Mouse (Mus musculus) common myeloid progenitor, adult 5-6 weeks (primary cell): Measurements from ENCODE around the gene Il1rapl1. TPM values are rescaled to one million over a fixed set of nuclear protein-coding genes. Genes with fewer than 3 reads are reported as not detected.

Experiments
- ATAC-seq: replicated peaks from 2 replicates; pipeline ENCODE4 v1.8.0; 2016; ENCODE audit warnings: low read depth, mild to moderate bottlenecking, moderate TSS enrichment, inconsistent platforms; ENCODE audit not compliant: poor library complexity, severe bottlenecking
- total RNA-seq: library from RNA; stranded (forward); fragments of 200-1000, 187-1606 nt; gene quantifications from 2 replicates; pipeline ENCODE4 v1.2.3, GENCODE M21; 2017

Gene Il1rapl1
- not detected in 2 replicates for total RNA-seq

DNA sequence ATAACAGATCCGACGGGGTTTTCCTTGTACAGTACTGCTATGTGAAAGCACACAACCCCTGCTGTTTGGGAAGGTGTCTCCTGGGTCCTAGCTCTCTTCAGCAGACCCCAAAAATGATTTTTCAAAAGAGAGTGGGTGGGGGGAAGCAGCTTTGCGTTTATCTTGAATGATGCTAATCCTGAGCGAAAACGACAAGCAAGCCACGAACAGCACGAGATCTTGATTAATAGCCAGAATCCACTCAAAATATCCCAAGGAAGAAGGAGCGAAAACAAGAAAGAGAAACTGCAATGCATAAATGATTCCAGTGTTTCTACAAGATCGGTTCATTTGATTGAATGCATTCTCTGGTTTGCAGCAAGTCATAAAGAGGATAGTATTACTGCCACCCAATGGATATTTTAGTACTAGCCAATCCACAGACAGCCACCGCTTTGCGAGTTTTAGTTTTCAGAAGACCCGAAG is at the start of gene Il1rapl1:
Gene Il1rapl1 (minus strand): TSS at position 37 of the 465 bp plus-strand sequence.
- no peak for ATAC-seq

DNA sequence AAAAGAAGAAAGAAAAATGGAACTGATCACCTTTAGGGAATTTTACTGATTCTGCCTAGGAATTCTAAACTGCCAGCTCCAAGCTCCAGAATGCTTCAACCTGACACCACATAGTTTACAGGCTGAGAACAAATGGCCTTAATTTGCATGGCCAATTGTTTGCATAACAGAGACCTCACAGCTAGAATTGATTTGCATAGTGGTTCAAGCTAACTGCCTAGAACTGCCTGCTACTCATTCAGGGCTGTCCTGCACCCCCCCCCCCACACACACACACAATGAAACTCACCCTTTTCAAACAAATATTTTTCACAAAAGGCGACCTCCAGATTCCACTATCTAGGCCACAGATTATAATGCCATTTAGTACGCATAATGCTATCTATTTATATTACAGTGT is 42.6 kb upstream of the Il1rapl1 start:
- no peak for ATAC-seq

DNA sequence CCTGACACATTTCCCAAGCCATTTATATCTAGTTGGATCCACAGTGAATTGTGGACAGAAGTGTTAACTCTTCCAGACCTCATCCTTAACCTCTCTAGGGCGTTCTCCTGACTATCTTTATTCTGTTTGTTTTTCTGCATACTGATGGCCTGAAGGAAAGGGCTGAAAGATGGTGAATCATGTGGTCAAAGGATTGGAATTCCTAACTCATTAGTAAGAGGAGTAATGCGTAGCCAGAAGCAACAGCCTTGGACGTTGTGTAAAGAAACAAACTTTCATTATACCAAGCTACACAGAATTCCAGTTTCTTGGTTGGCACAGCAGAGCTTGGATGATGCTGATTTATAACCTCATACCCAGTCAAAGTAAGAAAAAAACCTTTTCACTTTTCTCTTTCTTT is 10.2 kb upstream of the Il1rapl1 start:
- no peak for ATAC-seq

DNA sequence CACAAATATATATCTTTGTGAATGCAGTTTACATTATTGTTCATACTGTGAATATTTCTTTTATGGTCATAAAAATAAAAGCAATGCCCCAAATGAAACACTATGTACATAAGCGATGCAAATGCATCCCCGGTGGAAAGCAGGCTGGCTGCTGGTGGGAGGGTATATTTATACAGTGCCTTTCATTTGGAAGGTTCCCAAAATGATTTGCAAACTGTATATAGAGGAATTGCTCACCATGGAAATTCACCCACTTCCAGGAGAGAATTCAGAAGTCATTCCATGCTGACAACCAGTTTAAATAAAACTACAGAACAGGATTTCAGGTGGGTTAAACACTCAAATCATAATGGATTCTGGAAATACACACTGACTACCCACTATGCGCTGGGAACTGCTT is 4.6 kb upstream of the Il1rapl1 start:
- no peak for ATAC-seq

DNA sequence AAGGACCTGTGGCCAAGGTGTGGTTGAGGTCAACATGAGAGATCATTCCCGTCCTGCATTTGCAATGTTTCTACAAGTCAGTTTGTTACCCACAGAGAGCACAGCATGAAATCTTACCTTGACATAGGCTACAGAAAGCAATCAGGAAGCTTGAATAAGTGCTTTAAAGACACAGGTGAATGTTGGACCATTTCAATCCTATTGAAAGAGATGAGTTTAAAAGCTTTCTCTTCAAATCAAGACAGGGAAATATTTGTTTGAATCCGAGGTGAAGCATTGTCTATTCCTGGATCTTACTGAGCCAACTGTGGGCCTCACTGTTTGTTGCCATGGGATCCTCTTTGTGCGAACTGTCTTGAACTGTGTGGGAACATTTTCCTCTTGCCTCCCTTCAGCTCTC is 2.4 kb upstream of the Il1rapl1 start:
- ATAC-seq: no peak

DNA sequence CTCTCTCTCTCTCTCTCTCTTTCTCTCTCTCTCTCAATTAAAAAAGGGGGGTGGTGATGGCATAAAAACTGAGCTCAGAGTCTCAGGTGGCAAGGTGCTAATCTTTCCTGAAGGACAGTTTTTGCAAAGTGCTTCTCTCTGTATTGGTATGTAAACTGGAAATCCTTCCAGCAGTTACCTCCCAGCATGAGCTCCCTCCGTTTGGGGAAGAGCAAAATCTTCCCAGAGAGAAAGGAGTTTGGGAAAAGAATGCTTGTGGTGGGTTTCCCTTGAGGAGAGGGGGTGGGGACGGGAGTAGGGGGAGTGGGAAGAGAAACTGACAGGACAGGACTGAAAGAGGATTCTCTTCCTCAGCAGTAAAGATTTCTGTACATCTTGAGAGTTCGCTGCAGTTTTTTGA is 881 bp upstream of the Il1rapl1 start:
- no peak for ATAC-seq

DNA sequence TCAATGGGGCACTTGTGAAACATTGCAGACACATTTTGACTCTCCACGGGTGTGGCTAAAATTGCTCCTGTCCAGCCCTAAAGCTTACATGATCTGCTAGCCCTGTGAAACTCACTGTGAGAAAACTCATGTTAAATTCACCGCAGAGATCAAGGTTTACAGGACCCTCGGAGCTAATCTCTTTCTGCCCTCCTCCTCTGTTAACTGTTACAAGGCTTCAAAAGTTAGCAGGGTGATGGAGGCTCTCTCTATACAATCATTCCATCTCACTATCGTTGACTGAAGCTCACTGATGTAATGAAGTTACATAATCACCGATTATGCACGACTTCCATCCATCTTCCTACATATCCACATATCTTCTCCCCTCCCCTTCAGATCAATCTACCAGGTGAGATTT is 1.9 kb downstream of the Il1rapl1 start:
- no peak for ATAC-seq

DNA sequence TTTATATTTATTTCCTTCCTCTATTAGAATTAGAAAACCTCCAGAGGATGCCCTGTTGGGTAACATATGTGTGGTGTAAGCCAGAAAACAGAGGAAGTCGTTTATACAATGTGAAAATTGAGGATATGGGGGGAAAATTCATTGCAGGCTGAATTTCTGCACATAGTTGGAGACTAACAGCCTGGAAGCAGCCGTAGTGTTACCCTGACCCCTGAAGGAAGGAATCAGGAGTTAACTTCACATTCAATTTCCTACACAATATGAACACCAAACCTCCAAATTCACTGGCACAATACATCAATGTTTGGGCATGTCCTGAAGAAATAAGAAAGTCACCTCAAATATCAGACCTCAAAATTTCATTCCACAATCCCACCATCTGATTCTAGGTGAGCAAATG is 3.2 kb downstream of the Il1rapl1 start:
- ATAC-seq: no peak

DNA sequence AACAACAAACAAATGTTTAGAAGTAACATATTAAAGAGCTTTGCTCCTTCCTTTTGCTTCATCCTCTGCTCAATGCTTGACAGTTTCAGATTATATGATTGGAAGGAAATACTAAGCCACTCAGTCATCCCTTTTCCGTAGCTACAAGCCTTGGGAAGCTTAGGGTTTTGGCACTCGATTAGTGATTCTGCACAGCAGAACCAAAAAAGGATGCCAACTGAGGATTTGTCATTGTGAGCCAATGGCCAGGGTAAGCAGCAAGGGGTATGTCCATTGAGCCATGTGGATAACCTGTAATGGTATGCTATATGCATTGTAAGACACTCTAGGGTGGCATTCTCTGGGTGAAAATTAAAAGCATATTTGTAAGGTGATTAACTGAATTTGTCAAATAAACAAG is 5.7 kb downstream of the Il1rapl1 start:
- no peak for ATAC-seq

DNA sequence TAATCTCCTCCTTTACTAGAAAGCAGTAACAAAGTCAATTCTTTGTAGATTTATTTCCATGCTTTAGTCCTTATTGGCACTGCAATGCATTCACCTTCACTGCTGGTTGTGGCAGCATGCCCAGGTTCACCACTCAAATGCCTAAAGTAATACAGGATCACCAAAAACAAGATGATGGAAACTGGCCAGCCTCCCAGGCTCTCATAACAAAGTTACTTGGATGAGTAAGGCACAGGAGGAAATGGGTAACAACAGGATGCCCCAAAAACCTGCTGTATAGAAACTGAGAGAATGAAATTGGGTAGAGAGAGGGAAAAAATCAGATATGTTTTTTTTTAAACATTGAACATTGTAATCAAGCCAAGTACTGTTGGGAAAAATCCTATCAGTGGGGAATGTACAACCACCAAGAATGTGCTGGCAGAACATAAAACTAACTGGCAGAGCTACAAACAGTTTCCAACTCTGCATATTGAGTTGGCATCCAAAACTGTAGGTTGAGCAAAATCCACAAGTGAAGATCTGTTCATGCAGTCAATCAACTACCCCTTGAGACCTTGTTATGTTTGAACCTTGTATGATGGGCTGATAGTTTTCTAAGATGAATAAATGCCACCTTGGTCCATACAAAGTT is 21.4 kb downstream of the Il1rapl1 start:
- no peak for ATAC-seq

DNA sequence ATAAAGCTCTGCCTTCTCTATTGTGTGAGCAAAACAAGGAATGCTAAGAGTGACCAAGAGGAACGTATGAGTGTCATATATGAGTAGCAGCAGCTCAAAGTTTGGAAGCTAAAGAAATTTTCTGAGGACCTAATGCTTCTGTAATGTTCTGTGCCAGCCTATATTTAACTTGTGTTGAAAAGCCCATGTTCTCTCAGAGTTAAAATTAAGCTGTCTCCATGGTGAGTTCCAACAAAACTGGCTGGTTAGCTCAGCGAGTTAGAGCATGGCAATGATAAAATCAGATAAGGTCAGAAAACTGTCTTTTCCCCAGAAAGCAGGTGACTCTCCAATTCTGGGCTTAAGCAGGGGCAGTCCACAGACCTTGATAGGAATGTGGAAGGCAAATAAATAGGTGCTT is 25.6 kb downstream of the Il1rapl1 start:
- no peak for ATAC-seq

DNA sequence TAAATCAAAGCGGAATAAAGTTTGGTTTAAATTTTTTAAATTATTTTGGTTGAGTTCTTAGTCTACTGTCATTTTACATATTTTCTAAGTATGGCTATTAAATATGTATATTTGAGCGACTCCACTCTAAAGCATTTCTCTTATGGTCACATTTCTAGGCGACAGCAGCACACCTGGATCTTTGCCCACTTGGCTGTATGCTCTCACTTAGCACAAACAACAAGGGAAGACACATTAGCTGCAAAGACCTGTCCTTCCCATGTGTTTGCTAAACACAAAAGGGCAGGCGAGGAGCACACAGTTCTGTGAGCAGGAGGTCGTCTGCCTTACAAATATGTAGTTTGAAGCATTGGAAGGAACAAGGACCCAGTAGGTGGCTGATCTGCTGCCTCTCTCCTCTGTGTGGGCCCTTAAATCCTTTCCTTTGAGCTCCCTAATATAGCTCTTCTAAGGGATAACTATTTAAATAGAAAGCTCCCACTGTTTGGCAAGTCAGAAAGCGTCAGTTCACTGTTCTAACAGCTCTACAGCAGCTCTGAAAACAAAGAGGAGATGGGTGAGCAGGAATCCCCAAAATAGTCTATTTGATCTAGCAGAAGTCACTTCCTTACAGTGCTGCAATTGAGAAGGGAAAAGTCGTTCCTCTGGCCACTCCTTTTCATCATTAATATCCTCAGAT is 42.6 kb downstream of the Il1rapl1 start:
- ATAC-seq: no peak

DNA sequence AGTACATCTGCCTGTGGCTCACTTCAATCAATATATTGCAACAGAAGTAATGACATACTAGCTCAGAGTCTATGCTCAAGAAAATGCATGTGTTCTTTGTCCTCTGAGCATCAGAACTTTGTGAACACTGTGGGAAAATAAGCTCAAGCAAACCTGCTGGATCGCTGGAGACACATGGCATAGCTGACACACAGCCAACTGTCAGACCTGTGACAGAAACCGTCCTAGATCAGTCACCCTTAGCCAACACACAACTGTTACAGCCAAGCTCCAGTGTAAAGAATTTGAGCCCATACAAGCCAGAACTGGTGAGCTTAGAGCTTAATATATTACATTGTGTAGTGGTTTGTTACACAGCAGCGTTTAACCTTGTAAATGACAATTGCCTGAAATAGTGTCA is 45.1 kb downstream of the Il1rapl1 start:
- no peak for ATAC-seq

DNA sequence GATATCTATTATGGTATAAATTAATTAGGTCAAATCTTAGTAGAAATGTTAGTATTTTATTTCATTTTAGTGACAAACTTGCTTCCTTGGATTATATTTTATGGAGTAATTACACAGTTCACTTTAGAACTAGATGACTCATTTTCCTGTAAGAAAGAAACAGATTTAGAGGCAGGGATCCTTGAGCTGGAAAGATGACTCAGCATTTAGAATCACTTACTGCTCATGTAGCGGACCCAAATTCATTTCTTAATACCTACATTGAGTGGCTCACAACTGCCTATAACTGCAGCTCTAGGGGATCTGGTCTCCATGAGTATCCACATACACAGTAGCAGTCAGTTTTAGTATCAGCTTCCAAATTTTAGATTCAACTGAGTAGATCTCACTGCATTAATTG is 71.9 kb downstream of the Il1rapl1 start:
- no peak for ATAC-seq

DNA sequence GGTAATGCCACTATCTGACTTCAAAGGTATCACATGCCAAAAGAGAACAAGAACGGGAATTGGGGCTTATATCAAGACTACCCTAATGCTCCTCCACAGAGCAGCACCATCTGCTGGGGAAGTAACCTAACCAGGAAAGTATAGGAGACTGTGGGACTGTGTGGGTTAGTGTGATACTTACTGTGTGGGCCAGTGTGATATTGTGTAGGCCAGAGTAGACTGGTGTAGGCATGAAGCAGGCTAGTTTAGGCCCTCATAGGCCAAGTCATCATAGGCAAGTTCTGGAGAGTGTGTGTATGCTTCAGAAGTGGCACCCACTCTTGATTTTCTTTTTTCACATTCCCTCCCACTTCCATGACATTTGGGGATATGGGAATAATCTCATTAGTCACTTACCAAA is 76.5 kb downstream of the Il1rapl1 start:
- ATAC-seq: no peak

DNA sequence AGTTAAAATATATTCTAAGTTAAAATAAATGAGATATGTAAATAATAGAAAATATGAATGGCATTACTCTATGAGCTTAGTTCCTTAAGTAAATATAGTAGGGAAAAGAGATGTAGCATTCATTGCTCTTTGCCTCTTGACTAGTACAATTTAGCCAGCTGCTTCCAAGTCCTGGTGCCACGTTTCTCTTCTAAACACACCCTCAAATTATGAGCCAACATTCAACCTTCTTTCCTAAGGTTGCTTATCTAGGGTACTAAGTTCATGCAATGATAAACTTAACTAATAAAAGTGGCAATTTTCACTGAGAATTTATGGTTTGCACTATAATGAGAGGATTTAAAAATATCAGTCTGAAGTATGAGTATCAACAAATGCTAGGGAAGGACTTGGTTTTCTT is 218.3 kb downstream of the Il1rapl1 start:
- no peak for ATAC-seq

DNA sequence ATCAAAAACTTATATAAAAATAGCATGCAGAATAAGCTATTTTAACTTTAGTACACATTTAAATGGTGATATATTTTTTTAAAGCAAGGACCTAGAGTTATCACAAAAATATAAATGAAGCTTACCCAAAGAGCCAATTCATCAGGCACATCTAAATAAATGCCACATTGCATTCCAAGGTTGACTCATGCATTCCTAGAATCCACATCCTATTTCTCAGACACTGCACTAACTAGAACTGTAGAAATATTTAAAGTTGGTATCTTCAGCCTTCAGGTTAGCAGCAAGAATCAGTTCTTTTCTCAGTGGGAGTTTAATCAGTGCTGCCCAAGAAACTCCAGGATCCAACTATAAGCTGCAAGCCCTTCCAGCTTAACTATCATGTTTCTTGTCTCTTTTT is 223.5 kb downstream of the Il1rapl1 start:
- no peak for ATAC-seq

DNA sequence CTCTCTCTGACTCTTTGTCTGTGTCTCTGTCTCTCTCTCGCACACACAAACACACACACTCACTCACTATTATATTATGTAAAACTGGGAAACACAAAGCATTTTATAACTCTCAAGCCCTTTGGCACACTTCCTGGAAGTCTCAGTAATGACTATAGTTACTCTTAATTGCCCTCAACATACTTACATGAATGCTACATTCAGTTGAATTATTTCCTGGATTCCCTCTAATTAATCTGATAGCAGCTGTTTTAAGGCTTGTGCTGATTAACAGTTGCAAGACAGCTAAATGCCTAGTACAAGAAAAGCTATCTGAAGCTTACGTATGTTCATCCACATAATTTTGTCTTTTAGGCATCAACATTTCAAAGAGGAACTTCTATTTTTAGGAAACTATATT is 261.3 kb downstream of the Il1rapl1 start:
- ATAC-seq: no peak

DNA sequence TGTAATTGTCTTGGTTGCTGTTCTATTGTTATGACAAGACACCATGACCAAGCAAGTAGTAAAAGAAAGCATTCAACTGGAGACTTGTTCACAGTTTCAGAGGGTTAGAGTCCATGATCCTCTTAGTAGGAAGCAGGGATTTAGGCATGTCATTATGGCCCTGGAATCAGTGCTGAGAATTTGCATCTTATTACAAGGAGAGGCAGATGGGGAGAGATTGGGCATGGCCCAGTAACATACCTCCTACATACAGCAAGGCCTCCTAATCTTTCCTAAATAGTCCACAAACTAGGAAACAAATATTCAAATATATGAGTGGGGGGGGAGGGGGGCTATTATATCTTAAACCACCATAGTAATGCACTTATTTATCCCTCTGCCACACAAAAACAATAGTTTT is 301.6 kb downstream of the Il1rapl1 start:
- ATAC-seq: no peak

DNA sequence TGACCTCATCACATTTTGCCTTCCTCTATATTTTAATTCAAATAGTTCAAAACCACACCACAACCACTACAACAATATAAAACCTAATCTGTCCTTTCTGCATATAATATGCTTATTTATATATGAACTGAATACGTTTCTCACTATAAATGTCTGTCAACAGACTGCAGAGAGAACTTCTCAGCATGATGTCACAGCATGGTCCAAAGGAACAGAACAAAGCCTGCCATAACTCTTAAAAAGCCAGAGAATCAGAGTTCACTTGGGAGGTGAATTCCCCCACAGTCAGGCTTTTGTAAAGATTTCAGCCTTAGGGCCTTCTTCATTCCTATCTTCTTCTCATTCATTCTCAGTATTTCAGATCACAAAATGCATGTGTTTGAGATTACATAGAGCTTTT is 307.7 kb downstream of the Il1rapl1 start:
- ATAC-seq: no peak

DNA sequence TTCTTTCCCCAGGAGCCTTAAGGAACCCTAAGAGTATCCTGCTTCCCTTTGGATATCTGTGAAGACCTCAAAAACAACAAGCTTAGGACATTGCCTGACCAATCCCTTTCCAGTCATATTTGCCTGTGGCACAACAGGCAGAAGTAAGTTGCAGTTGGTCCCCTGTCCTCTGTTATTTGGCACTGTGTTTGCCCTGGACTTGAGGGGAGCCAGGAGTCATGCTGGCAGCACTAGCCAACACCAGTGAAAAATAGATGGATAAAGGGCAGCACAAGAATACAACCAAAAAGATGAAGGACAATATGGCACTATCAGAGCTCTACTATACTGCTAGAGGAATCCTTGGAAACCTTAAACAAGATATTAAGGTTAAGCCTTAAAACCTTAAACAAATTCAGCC is 322.4 kb downstream of the Il1rapl1 start:
- ATAC-seq: no peak

DNA sequence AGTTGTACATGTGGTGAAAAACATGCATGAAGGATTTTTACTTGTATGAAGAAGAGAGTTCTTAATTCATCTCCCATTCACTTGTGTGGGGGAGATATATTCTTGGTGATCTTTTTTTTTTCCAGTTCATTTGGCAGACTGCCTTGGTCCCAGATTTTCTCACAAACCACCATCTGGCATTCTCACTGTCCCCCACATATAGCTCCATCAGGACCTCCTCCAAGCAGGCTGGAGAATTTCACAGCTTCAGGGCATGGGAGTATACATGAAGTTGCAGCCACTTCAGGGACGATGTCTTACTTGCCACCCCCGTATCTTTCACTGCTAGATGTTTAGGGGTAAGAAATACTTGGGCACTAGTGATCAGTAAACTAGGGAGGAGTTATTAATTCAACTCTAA is 404.9 kb downstream of the Il1rapl1 start:
- no peak for ATAC-seq
